Mouse (Mus musculus) lung, postnatal 0 days (tissue): ENCODE data around the gene Zranb2.

Experiments
- CTCF ChIP-seq: IDR thresholded peaks from 2 replicates; pipeline ENCODE4 v1.5.1; 2016; ENCODE audit warnings: antibody characterized with exemption, mild to moderate bottlenecking
- EP300 ChIP-seq: IDR thresholded peaks from 2 replicates; pipeline ENCODE4 v1.6.1; 2016; ENCODE audit warnings: antibody characterized with exemption, mild to moderate bottlenecking, control low read depth

DNA sequence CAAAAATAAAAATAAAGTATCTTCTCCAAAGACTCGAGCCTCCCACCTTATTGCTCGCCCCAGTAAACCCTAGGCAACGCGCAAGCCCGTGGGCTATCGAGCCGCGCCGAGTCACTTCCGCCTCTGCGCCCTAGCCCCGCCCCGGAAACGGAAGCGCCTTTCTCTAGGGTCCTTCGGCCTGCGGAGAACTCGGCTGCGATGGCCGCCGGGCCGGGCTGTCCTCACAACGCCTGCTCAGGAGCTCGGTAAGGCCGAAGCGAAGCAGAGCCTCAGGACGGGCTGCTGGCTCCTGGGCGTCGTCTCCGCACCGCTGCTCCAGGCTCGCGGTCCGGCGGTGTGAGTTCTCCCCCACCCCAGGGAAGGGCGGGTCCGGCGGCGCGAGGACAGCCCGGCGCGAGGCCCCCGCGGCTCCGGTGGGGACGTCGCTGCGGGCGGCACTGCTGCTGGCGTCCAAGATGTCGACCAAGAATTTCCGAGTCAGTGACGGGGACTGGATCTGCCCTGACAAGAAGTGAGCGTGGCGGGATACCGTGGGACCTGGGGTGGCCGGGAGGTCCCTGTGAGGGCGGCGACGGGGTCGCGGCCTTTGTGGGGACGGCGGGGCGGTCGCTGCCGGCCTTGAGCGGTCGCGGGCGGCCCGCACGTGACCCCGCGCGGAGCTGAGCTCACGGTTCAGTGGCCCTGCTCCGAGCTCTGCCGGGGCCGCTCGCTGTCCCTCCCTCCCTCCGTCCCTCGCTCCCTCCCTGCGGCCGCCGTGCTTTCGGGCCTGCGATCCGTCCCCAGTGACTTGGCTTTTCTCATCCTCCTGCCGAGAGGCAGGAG, at the start of gene Zranb2:
- TF ChIP-seq CTCF (no peak), EP300 (peak; percentile 52)
